Mouse (Mus musculus) hindlimb bud, embryonic 11.5 days (tissue): Measurements from ENCODE around the gene Acot11.

Source experiments
- DNase-seq: peaks from one replicate; pipeline ENCODE4 v3.0.0-alpha.2; 2012; ENCODE audit warnings: low read depth, low spot score; ENCODE audit errors: extremely low spot score

Acot11 gene

DNA sequence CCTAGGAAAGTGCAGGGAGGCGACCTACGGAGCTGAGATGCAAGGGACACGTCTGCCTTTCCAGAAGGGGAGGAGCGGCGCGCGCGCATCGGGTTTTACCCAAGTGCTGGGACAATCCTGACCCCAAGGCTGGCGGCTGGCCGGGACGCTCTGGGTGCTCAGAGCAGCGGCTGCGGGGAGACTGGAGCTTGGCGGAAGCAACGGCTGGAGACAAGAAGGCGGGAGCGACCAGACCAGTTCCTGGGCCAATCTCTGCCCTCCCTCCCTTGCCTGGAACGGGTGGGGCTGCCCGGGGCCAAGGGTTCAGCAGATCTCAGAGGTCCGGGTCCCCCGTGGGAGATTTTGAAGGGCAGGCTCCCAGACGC, at the start of gene Acot11:
Gene Acot11, minus strand, starts transcription at position 89 of the 365 bp plus-strand sequence.
- no peak for DNase-seq

GRCm38 (mm10) chr4:106848290-106849092, 43.7 kb upstream of the Acot11 start:
- DNase-seq: no peak

- no peak for DNase-seq
Measured at GRCm38 (mm10) chr4:106847591-106848289, 42.9 kb upstream of the Acot11 start.

DNA sequence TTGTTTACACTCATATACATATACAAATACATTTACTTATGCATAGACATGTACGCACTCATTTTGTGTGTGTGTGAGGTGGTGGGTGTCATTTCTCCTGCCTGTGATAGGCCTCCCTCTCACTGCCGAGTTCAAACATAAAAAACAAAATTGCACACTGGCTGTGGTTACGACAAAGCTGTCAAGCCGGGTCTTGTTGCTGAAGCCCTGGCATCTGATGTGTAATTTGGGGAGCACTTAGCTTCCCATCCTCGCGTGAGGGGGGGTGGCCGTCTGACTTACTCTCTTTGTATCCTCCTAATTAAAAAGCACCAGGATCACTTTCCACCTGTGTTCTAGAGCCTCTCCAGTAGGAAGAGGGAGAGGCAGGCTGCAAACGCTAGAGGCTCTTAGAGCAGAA, 37.8 kb upstream of the Acot11 start:
- DNase-seq: no peak

- no peak for DNase-seq
Measured at GRCm38 (mm10) chr4:106841856-106842255, 37.1 kb upstream of the Acot11 start.

GRCm38 (mm10) chr4:106841303-106841702, 36.5 kb upstream of the Acot11 start:
- no peak for DNase-seq

DNA sequence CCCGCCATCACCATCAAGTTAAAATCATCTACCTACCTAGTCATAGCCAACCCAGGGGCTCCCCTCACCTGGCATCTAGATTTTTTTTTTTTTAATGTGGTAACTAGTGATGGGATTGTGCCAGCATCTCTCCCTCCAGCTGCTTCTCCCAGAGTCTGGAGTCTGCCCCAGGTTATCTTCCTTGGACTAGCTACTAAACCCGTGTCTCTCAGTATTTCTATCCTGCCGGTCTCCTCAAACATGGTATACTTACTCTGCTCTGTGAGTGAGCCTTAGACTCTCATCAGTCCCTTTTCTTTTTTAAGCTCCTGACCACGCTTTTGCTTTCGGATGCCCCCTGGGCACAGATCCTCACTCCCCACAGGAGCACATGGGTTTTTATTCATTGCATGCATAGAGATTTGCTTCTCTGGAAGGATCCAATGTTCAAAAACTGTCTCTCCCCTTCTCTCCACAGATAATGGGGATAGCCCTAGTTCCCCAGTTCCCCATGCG, 35.9 kb upstream of the Acot11 start:
- no peak for DNase-seq

GRCm38 (mm10) chr4:106839964-106840611, 35.3 kb upstream of the Acot11 start:
- DNase-seq: no peak

DNA sequence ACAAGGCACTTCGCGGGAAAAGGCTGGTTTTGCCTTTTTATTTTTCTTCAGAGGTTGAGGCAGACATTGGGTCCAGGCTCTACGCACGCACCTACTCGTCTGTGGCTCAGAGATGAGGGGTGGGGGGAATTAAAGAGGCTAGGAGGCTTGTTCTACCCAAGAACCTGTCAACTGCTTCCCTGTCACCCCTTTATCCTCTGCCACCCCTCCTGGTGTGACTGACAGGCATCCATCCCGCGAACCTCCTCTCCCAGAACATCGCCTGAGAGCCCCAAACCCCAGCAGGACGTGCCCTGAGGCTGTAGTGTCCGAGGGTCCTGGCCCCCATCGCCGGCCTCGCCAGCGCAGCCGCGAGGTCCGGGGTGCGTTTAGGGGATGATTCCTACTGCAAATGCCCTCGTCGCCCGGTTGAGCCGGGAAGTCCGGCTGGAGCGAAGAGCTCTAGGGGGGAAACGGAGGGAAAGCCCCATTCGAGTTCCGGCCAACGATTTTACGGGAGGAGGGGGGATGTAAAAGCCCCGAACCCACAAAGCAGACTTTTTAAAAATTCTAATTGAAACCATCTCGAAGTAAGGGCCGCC, 34.5 kb upstream of the Acot11 start:
- DNase-seq: no peak

GRCm38 (mm10) chr4:106838548-106839253, 33.9 kb upstream of the Acot11 start:
- DNase-seq: no peak

DNA sequence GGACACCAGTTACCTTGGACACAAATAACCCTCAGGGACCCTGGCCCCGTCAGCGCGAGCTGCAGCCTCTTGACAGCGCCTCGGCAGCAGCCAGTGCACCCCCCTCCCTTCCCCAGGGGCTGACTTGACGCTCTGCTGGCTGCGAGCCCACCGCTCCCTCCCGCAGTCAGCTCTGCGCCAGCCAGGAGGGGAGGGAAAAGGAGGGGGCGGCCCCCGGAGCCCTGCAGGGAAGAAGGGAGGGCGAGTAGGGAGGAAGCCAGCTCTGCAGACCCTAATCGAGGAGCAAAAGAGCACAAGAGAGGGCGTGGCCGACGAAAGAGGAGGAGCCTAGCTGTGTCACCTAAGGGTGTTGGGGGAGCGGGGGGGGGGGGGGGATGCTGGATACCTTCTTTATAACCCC, 33.2 kb upstream of the Acot11 start:
- no peak for DNase-seq

DNA sequence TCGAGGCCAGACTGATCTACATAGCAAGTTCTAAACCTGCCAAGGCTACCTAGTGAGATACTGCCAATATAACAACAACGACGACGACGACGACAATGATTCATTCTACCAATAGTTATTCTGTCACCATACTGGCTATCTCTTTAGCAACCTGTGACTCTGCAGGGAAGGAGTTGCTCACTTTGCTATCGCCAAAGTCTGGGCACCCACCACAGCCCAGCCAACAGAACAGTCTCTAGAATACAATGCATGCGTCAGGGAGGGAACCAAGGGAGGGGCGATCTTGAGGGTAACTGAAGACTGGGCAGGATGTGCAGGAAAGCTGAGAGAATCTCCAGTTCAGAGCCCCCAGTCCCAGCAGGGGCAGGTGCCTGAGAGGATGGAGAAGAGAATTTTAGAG, 32.6 kb upstream of the Acot11 start:
- no peak for DNase-seq

DNA sequence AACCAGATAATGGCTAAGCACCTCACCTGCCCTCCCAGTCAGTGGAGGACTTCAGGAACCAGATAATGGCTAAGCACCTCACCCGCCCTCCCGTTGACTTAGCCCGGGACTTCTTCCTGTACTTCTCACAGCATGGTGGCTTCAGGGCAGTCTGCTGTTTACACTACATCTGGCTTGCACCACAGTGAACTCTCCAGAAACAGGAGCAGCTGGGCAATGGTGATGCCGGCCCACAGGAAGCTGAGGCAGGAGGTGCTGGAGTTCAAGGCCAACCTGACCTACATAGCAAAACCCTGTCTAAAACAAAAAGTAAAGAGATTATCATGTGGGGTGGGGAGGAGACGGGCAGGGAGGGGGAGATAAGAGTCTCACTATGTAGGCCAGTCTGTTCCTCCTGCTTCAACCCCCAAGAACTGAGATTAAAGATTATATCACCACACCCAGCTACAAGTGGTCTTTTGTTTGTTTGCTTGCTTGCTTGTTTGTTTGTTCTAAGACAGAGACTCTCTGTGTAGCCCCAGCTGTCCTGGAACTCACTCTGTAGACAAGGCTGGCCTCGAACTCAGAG, 25.8 kb upstream of the Acot11 start:
- no peak for DNase-seq

DNA sequence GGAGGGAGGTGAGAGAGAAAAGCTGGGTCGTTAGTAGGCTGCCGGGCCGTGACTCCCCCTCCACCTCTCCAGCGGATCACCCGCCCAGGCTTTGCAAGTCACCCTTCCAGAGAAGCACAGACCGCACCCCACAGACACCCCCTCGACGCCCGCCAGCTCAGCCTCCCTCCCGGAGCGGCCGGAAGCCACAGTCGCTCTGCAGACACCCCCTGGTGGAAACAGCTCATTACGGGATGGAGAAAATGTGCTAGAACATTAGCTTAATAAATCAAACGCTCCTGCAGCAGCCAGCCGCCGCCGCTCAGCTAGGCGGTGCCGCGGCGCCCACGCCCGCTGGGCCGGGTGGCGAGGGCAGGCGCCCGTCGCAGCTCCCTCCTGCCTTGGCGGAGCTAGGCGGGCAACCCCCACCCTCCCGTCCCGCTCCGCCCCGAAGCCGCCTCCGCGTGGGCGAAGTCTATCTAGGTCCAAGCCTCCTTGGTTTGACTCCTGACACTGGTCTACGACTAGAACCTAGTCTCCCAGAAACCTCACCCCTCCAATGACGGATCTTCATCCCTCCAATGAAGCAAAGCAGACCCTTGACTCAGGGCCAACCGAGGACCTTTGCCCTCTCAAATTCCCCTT, 23.1 kb upstream of the Acot11 start:
- no peak for DNase-seq

DNA sequence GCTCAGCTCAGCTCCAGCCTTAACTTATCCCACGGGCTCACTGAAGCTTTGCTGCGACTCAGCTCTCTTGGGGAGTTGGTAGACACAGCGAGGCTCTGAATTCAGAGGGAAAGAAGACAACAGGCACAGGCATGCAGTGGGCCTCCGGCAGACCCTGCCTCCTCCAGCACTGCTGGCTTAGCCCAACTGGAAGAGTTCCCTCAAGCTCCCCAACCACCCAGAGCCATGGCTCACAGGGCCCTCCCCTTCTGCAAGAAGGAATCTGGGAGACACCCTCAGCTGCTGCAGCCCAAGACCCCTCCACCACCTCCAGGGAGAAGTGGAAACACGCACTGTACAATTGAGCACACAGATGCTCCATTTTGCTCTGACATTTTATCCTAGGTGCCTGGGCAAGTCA, 20.4 kb upstream of the Acot11 start:
- no peak for DNase-seq

DNA sequence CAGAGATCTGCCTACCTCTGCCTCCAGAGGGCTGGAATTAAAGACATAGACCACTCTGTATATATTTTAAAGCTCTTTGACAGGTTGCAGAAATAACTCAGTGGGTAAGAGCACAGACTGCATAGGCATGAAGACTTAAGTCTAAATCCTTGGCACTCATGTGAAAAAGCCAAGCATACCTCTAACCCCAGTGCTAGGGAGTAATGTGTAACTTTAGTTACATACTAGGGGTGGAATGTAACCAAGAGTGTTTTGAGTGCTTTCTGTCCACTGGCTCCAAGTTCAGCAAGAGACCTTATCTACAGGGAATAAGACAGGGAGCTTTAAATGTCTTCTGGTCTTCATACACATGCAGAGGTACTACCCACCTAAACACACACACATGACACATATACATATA, 14.6 kb upstream of the Acot11 start:
- DNase-seq: no peak

- DNase-seq: no peak
Measured at GRCm38 (mm10) chr4:106818332-106818731, 13.5 kb upstream of the Acot11 start.

DNA sequence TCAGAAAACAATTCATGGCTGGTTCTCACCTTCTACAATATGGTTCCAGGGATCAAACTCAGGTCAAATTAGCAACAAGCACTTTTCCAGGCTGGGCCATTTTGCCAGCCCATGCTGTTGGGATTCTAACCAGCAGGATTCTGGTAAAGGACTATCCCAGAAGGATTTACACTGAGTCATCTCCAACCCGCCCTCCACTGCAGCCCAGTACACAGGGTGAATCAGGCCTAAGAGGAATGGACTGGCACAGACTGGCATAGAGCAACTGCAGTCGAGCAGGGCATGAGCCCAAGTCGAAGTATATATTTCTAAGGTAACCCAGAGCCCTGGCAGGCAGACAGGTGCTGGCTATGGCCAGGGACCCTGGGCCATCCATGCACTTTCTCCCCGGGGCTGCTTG, 12.2 kb upstream of the Acot11 start:
- DNase-seq: no peak

DNA sequence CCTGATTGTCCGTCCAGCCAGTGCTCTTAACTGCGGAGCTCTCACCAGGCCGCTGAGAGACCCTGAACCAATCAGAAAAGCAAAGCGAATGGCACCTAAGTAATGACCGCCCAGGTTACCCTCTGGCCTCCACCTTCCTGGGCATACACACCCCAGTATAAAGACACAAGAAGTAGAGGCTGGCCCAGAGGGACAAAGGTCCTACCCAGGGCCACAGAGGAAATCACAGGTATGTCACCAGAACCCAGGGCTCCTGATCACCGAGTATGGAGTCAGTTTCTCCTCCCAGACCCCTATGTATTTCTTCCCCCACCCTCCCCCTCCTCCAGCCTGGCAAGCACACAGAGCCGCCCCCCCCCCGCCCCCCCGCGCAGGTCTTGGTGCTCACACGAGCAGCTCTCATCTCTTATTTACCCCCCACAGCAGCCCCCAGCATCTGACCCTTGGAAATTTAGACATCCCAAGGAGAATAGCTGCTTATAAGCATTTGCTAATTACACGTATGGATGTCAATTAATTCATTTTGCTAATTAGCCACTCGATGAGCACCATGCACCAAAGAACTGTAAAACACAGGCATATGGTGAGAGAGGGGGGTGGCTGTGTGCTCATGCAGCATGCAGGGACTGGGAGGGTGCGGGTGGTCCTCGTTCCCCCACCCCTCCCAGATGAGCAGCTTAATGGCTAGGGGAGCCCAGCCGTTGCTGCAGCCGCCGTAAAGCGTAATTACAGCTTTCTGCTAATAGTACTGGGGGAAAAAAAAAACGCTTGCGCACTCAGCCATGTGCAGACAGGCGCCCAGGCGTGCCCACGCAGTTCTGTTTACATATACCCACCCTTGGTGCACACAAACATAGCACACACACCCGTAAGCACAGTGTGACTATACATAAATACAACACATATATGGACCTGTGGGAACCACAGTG, 10.9 kb upstream of the Acot11 start:
- no peak for DNase-seq
